Mouse (Mus musculus) embryo, embryonic 9.5 days (tissue): ENCODE data around the gene Trpm5.

Experiments used
- DNase-seq: peaks from one replicate; pipeline ENCODE4 v3.0.0-alpha.2; 2017; ENCODE audit errors: extremely low spot score

Trpm5 gene

DNA sequence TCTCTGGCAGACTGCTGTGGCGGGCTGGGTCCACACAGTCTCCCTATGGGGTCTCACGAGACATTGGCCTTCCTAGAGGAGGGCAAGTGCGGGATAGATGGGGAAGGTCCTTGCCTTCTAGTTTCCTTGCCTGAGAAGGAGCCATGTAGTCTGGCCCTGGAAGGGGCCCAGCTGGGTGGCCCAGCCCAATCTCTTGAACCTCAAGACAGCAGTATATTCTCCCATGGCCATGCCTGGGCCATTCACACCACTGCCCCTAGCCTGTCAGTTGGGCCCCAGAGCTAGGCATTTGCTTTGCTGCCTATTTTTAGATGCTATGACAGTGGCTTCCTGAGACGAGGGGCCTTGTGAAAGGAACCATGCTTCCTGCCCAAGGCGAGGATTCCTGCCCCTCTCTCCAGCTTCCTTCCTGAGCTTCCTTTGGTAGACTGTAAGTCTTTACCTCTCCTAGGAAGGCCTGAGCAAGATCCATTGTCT lies 36.2 kb downstream of the Trpm5 start:
- DNase-seq = no peak

GRCm38 (mm10) chr7:143057667-143058220 lies 36.7 kb downstream of the Trpm5 start:
- DNase-seq = no peak

- no peak for DNase-seq
Measured at GRCm38 (mm10) chr7:143057023-143057422, 37.4 kb downstream of the Trpm5 start.

GRCm38 (mm10) chr7:143055499-143056186 lies 38.8 kb downstream of the Trpm5 start:
- DNase-seq = no peak

DNA sequence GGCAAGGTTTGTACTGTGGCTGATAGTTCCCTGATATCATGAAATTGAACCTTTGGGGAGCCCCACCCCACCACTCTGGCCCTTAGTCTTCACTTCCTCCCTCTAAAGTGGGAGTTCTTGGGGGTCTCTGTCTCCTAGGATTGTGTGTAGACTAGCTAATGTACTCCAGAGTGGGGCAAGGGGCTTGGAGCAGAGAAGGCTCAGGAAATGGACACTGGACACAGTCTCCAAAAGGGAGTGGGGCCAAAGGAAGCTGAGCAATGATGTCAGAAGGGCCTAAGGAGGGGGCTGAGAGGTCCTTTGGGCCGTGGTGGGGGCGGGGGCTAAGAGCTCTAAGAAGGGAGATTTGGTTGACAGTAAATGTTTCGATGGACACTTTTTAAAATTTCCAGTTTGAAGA lies 39.4 kb downstream of the Trpm5 start:
- DNase-seq = no peak

DNA sequence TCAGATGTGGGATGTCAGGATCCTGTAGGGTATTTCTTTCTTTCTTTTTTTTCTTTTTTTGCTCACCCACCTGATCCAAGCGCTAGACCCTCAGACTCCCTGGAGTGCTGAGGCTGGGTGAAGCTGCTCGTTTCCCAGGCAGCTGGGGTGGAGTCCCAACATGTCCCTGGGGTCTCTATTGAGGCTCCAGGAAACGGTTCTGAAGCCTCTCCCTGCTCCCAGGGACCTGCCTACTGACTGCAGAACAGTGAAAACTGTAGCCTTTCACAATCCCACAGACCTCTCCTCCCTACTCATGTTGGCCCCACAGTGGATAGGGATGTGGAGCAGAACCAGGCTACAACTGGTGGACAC lies 39.9 kb downstream of the Trpm5 start:
- DNase-seq = no peak

GRCm38 (mm10) chr7:143053961-143054611 lies 40.4 kb downstream of the Trpm5 start:
- no peak for DNase-seq

DNA sequence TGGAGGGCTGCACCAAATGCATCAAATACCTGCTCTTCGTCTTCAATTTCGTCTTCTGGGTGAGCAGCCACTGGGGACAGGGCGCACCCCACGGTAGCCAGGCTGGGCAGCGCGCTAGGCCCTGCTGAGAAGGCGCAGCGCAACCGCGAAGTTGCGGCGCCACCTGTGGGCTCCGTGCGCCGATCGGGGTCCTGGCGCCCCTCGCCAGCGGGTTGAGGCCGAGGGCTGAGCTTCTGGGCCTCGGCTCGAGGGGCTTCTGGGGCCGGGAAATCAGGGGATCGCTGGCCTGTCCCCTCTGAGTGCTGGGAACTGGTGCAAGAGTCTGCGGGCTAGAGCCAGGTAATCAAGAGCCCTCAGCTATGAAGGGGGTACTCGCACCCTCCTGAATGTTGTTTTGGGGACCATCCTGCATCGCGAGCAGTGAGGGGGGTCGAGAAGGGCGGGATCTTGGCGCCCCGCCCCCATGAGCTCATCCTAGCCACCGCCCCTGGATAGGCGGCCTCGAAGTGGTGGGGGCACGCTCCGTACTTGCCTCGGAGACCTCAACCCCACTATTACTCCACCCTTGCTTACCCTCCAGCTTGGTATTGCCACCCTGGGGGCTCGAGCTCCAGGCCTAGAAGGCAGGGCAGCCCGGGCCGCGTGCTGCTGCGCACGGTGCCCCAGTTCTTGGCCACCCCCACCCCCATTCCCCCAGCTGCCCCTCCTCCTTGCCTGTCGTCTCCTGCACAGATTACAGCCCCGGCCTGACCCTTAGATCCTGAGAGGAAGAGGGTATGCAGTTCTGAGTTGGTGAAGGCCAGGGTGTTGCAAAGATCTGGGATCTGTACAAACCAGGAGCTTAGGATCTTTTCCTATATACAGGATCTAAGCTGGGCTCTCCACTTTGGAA lies 41.2 kb downstream of the Trpm5 start:
- DNase-seq = peak; percentile 79

GRCm38 (mm10) chr7:143052626-143053007 lies 41.8 kb downstream of the Trpm5 start, which contains the start of gene Cd81:
Gene Cd81 (plus strand): TSS chr7:143052739.
- DNase-seq = peak; percentile 90

GRCm38 (mm10) chr7:143051316-143051715 lies 43.1 kb downstream of the Trpm5 start:
- DNase-seq = no peak

DNA sequence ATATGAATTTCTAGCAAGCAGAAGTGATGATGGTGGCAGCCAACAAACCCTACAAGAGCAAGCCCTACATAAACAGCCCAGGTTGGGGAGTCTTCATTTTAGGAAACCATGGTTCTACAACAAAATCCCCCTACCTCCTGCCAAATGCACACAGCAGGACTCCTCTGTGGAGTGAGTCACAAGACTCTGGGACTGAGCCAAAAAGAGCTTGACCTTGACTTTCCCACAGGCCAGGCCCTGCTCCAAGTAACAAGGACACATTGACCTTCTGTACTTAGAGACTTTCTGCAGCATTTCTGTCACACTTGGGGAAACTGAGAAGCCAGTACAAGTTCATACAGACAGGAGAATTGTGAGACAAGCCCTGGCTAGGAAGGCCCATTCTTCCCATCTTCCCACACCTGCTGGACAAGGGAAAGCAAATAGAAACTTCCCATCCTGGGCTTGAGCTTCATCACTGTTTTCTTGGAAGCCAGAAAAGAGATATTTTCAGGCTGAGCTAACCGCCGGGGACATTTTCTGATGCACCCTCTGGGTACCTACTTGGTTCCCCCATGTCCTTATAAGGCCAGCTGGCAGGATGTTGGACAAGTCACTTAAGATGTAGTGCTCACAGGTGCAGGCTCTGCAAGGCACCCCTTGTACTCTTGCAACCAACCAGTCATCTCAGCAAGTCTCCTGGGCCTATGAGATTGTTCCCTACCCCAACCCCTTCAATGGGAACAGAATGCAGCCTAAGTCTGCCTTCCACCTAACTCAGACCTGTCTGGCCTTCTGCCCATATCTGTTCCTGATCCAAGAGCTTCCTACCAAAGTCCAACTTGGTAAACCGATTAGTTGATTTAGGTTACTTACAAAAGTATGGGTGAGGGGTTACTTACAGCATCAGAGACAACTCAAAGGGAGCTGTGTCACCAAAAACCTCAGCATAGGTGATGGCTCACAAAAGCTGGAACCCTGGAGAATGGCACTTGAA lies 44.3 kb downstream of the Trpm5 start:
- DNase-seq = no peak

DNA sequence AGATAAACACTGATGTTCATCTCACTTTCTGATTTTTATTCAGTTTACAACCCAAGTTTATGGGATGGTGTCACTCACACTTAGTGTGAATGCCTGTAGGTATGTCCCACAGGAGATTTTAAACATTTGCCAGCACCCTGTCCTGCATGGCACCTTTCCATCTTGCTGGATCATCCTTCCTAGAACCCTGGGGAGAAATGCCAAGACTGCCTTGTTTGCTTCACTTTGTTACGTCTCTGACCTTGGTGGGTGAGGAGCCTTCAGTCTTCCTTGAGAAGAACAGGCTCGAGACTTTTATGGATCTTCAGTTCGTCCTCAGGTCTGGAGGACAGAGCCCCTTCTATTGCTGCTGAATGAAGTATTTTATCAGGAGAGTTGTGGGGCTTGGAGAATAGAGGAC lies 45.1 kb downstream of the Trpm5 start:
- no peak for DNase-seq

GRCm38 (mm10) chr7:143046358-143046757 lies 48.1 kb downstream of the Trpm5 start:
- no peak for DNase-seq

GRCm38 (mm10) chr7:143044826-143045206 lies 49.6 kb downstream of the Trpm5 start:
- no peak for DNase-seq

- DNase-seq = no peak
Measured at GRCm38 (mm10) chr7:143044049-143044825, 50.2 kb downstream of the Trpm5 start.

- DNase-seq = no peak
Measured at GRCm38 (mm10) chr7:143042897-143043300, 51.5 kb downstream of the Trpm5 start.

DNA sequence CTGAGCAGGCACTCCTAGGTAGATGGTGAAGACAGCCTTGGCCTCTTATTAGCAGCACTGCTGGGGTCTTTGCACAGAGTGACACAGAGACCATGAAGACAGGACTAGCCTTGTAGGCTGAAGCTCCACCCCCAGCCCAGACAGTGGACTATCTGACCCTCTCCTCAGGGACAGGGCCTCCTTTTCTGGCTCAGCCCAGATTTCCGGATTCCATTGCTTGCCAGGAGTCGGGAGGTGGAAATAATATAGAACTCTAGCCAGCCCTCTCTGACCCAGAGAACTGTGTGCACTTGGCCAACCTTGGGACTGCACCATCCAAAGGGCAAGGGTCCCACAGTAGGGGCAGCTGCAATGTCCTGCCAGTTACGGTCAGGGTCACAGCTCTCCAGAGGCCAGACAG lies 52.4 kb downstream of the Trpm5 start:
- DNase-seq = no peak

DNA sequence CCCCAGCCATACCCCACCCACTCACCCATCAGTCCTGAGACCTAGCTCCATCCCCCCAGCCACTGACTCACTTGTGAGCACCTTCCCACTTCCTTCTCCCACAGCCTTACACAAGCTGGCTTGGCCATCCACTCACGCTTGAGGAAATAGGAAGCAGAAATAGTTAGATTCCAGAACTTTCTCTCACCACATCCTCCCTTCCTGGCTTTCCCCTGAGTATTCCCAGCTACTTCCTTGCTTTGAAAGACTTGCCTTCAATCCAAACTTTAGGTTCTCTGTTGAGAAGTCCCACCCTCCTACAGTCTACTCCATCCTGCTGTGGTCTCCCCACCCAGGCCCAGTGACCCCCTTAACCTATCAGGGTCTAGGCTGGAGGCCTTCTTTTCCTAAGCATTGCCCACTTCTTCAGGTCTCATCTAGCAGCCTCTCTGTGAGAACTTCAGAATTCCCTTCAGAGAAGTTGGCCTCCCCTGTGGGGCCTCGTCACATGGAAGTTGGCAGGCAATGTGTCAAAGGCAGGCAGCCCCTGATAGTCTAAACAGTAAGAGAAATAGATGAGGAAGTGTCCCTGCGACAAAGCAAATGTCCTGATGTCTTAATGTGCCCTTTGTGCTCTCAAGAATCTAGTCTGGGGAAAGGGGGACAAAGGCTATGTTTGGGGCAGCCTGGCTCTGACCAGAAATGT lies 53.2 kb downstream of the Trpm5 start:
- no peak for DNase-seq

DNA sequence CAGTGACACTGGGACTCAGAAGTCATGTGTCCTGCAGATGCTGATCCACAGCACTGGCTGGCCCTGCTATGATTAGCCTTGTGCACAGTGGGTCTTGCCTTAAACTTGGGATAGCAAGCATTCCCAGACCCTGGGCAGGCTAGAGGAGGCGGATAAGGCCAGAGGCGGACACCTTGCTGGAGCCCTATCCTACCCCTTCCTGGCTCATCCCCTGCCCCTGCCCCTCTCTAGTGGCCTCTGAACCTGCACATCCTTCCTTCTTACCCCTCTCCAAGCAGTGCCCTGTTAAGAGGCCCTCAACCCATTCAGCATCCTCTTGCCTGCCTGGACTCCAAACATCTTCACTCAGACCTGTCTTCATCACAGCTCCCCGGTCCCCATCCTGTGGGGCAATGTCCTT lies 53.9 kb downstream of the Trpm5 start:
- no peak for DNase-seq
